Mouse (Mus musculus): ENCODE results near the gene 0610009B22Rik.

GRCm38 (mm10) chr11:51706451-51706850 is 17.8 kb upstream of the 0610009B22Rik start:
- TF ChIP-seq CTCF (IDR thresholded peaks at IDR 0.05; ENCODE audit: low read depth): no peak
- TF ChIP-seq EP300 (IDR thresholded peaks at IDR 0.05; ENCODE audit: low read depth): no peak

All from liver, embryonic 14.5 days (tissue).